Mouse (Mus musculus) neural tube, embryonic 11.5 days (tissue): ENCODE results near the gene Nuak2. TPM values are rescaled to one million over a fixed set of nuclear protein-coding genes. Genes with fewer than 3 reads are reported as not detected.
"Not testable (repeated sequence)": the region's sequence is repeated elsewhere in the genome, so short reads cannot be mapped to it uniquely, and the experiment has no call there.

Source experiments
- ATAC-seq: fragments of 200-750 bp; cut with Nextera tagmentation; 2 replicates; pipeline ENCODE4 v1.8.0; 2017; ENCODE audit warnings: moderate number of reproducible peaks, mild to moderate bottlenecking, moderate TSS enrichment, moderate library complexity; ENCODE audit not compliant: insufficient read depth, low FRiP score, low TSS enrichment
- DNase-seq: peaks from one replicate; pipeline ENCODE4 v3.0.0-alpha.2; 2015; ENCODE audit warnings: low spot score
- H3K27ac ChIP-seq: fragments of 300-500 bp; sonication (generic); 2 replicates; pipeline ENCODE4 v1.5.1; 2014; ENCODE audit warnings: low read depth, mild to moderate bottlenecking, low read length
- H3K27me3 ChIP-seq: fragments of 300-500 bp; sonication (generic); 2 replicates; pipeline ENCODE4 v1.6.1; 2014; ENCODE audit warnings: mild to moderate bottlenecking, low read length, mixed read lengths; ENCODE audit not compliant: control insufficient read depth, insufficient read depth
- H3K36me3 ChIP-seq: fragments of 300-500 bp; sonication (generic); 2 replicates; pipeline ENCODE4 v1.6.1; 2014; ENCODE audit warnings: mild to moderate bottlenecking, low read length, moderate library complexity, mixed read lengths; ENCODE audit not compliant: control insufficient read depth, insufficient read depth
- H3K4me1 ChIP-seq: fragments of 300-500 bp; sonication (generic); 2 replicates; pipeline ENCODE4 v1.6.1; 2014; ENCODE audit warnings: low read length, mixed read lengths; ENCODE audit not compliant: control insufficient read depth, insufficient read depth
- H3K4me2 ChIP-seq: fragments of 300-500 bp; sonication (generic); 2 replicates; pipeline ENCODE4 v1.6.1; 2014; ENCODE audit warnings: low read depth, mild to moderate bottlenecking, moderate library complexity
- H3K4me3 ChIP-seq: fragments of 300-500 bp; sonication (generic); 2 replicates; pipeline ENCODE4 v1.5.1; 2014; ENCODE audit warnings: low read depth, low read length
- H3K9ac ChIP-seq: fragments of 300-500 bp; sonication (generic); 2 replicates; pipeline ENCODE4 v1.6.1; 2014; ENCODE audit warnings: mild to moderate bottlenecking, low read length
- H3K9me3 ChIP-seq: fragments of 300-500 bp; sonication (generic); 2 replicates; pipeline ENCODE4 v1.6.1; 2016; ENCODE audit warnings: low read length; ENCODE audit not compliant: control insufficient read depth
- WGBS: fragments of 180-500 bp; shearing (Covaris S2); extraction: QIAGEN DNeasy Blood & Tissue Kit; methylation state at CpG from one replicate; pipeline ENCODE4 v1.1.7; 2014; 5-methylcytosine and 5-hydroxymethylcytosine counted together
- polyA plus RNA-seq: library from polyadenylated mRNA; unstranded; fragments of >200 nt; fragmentation: Nextera tagmentation; extraction: Ambion mirVana; gene quantifications from 2 replicates; pipeline ENCODE4 v1.2.1, GENCODE M21; 2014

Gene Nuak2
- 24.4 and 25.4 TPM in 2 replicates for polyA plus RNA-seq

DNA sequence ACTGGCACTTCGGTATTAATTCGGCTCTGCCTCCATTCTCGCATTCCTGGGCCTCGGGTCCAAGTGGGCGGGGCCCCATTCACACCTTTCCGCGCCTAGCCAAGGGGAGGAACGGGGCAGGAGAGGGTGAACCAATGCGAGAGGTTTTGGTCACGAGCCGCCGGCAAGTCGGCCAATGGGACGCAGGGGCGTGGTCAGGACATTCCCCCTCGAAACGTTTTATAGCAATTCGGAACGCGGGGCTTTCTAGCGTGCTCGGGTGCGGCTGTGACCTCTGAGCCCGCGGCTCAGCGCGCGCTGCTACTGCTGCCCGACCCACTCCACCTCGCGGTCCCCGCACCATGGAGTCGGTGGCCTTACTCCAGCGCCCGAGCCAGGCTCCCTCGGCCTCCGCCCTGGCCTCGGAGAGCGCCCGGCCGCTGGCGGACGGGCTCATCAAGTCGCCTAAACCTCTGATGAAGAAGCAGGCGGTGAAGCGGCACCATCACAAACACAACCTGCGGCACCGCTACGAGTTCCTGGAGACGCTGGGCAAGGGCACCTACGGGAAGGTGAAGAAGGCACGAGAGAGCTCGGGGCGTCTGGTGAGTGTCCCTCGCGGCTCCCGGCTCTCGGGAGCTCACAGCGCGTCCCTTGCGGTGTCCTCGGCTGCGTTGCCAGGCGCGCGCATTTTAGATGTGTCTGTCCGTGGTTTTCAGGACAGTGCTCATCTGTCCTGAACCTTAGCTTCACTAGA is at the start of gene Nuak2:
Nuak2 (plus strand) TSS at position 238 of the 736 bp plus-strand sequence.
- DNase-seq (peak; percentile 91), ATAC-seq (peak; percentile 85)
- Histone ChIP-seq H3K9ac (peak within 1 kb of the TSS; percentile 73), H3K9me3 (no peaks in the 10 kb centered on the region), H3K27me3 (no peaks in the 10 kb centered on the region), H3K4me3 (peak within 1 kb of the TSS; percentile 57), H3K27ac (no peak within 1 kb of the TSS), H3K4me2 (peak within 1 kb of the TSS; percentile 73), H3K4me1 (peaks cover 29% of the 10 kb centered on the region), H3K36me3 (no peaks in the 10 kb centered on the region)
- under 1% methylated on average over 67 of the region's 67 CpGs for WGBS

DNA sequence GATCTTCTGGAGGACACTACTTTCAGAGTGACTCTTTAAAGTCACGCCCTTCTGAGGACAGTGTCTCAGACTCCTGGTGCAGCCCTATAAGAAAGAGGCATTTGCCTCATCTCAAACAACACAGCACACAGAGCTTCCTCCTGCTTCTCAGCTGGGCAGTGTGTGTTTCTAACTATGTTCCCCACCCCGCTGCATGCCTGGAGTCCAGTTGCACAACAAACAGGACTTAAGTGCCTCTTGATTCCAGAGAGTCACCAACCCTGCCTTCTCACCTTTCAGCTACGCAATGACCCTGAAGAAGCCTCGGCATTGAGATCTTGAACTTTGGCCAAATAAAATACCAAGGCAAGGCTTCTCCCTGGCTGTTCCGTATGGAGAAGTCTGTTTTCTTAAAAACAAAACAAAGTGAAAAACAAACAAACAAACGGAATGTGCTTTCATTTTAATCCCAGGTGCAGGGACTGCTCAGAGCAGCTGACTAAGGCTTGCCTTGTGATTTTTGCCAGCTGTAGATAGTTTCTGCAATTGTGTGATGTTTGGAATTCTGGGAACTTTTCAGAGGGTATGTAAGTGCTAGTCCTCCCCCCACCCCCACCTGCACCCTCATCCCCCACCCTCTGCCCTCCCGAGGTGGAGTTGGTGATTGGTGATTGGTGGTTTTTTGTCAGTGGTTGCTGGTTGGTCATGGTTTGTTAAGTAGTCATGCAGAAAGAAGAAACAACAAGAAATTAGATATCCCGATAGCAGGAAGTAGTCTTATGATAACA is 49.0 kb upstream of the Nuak2 start:
- DNase-seq, result no peak
- no peak for ATAC-seq

DNA sequence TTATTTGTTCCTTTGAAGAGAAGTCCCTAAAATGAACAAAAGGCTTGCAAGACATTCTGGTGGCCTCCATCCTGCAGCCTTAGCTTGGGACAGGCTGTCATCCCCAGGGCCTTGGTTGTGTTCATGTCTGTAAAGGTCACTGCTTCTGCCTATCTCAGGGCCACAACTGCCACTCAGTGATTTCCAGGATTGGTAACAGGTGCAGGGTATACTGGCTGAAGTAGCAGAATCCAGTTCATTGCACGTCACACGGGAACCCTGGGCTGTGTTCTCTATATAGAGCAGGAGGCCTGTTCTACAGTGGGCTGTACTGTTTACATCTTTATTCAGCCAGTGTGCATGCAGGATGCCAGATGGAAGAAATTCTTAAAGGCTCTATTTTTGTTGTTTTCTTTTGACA is 48.0 kb upstream of the Nuak2 start:
- WGBS, result 82% methylated on average over 2 of the region's 2 CpGs
- no peaks in the 10 kb centered on the region; the same call in 1 of the 2 replicates for H3K4me1 ChIP-seq
- DNase-seq, result no peak
- no peak overlapping the region for H3K4me3 ChIP-seq
- H3K36me3 ChIP-seq, result no peaks in the 10 kb centered on the region
- no peak overlapping the region for H3K27ac ChIP-seq
- no peak overlapping the region for H3K9ac ChIP-seq
- no peak overlapping the region for H3K4me2 ChIP-seq
- H3K9me3 ChIP-seq, result no peaks in the 10 kb centered on the region
- no peaks in the 10 kb centered on the region for H3K27me3 ChIP-seq
- no peak for ATAC-seq

More for the DNA sequence above, 49.0 kb upstream of the Nuak2 start:
- 59% methylated on average over 8 of the region's 8 CpGs for WGBS
- Histone ChIP-seq H3K9me3 (no peaks in the 10 kb centered on the region), H3K4me1 (no peaks in the 10 kb centered on the region; the same call in 1 of the 2 replicates), H3K36me3 (no peaks in the 10 kb centered on the region), H3K27ac (no peak overlapping the region), H3K4me2 (no peak overlapping the region), H3K9ac (no peak overlapping the region), H3K4me3 (no peak overlapping the region), H3K27me3 (no peaks in the 10 kb centered on the region)

DNA sequence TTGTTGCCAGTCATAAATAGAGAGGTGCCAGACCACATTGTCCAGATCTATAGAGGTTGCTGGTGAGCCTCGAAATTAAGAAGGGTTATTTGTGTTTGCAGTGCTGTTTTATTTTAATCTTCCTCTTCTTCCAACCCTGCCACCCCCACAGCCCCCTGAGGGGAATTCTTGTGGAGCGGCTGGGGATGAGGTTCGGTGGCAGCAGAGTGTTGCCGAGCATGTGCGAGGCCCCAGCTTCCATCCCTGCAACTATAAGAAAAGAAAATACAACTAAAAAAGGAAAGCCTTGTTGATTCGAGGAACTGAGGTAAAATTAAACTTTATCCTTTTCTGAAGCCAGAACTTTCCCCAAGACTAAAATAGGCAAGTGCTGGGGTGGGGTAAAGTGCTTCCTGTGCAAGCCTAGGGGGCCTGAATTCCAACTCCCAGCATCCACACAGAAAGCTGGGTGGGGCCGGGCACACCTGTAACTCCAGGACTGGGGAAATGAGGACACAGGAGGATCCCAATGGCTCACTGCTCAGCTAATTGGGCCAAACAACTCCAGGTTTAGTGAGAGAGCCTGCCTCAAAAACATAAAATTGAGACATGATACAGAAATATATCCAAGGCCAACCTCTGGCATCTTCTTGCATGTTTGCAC is 47.4 kb upstream of the Nuak2 start:
- H3K4me2 ChIP-seq, result no peak overlapping the region
- no peak overlapping the region for H3K27ac ChIP-seq
- H3K4me1 ChIP-seq, result no peaks in the 10 kb centered on the region; the same call in 1 of the 2 replicates
- H3K4me3 ChIP-seq, result no peak overlapping the region
- ATAC-seq (no peak), DNase-seq (no peak)
- no peaks in the 10 kb centered on the region for H3K27me3 ChIP-seq
- no peaks in the 10 kb centered on the region for H3K36me3 ChIP-seq
- 73% methylated on average over 7 of the region's 7 CpGs for WGBS
- no peak overlapping the region for H3K9ac ChIP-seq
- H3K9me3 ChIP-seq, result no peaks in the 10 kb centered on the region

DNA sequence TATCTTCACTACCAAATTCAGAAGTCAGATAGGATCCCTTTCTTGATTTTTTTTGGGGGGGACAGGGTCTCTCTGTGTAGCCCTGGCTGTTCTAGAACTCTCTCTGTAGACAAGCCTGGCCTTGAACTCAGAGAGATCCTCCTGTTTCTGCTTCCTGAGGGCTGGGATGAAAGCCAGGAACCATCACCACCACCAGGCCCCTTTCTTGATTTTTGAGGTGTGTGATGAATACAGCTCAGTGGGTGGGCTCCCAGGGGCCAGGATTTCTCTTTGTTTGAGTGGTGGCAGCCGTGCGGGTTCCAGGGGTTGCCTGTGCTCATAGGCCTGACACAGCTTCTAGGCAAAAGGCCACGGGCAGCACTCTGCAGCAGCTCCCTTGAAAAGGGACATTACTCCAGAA is 44.7 kb upstream of the Nuak2 start:
- Histone ChIP-seq H3K4me1 (no peaks in the 10 kb centered on the region), H3K4me2 (no peak overlapping the region), H3K4me3 (no peak overlapping the region), H3K27ac (no peak overlapping the region), H3K27me3 (no peaks in the 10 kb centered on the region), H3K9me3 (no peaks in the 10 kb centered on the region), H3K9ac (no peak overlapping the region), H3K36me3 (no peaks in the 10 kb centered on the region)
- WGBS, result 71% methylated on average over 3 of the region's 3 CpGs
- no peak for DNase-seq
- no peak for ATAC-seq

DNA sequence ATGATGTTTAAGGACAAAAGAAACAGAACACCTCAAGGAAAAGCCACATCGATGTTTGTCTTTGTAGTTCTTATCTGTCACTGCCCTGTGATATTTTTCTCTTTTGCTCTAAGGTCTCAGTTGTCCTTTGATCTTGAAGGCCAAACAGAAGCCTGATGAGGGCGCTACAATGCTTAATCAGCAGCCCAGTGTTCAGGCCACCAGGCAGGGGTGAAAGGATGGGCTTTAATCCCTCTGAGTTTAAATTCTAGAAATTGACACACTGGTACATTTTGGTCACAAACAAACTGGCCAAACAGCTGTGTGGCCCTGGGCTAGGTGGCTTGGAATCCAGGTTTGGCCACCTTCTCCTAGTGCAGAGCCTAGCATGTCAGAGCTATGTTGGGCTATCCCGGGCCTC is 39.2 kb upstream of the Nuak2 start:
- H3K4me3 ChIP-seq, result no peak overlapping the region
- H3K4me1 ChIP-seq, result no peaks in the 10 kb centered on the region
- no peaks in the 10 kb centered on the region for H3K36me3 ChIP-seq
- no peak overlapping the region for H3K9ac ChIP-seq
- DNase-seq (no peak), ATAC-seq (no peak)
- no peak overlapping the region for H3K4me2 ChIP-seq
- no peaks in the 10 kb centered on the region for H3K9me3 ChIP-seq
- no peaks in the 10 kb centered on the region for H3K27me3 ChIP-seq
- WGBS, result 68% methylated on average over 3 of the region's 3 CpGs
- H3K27ac ChIP-seq, result no peak overlapping the region

DNA sequence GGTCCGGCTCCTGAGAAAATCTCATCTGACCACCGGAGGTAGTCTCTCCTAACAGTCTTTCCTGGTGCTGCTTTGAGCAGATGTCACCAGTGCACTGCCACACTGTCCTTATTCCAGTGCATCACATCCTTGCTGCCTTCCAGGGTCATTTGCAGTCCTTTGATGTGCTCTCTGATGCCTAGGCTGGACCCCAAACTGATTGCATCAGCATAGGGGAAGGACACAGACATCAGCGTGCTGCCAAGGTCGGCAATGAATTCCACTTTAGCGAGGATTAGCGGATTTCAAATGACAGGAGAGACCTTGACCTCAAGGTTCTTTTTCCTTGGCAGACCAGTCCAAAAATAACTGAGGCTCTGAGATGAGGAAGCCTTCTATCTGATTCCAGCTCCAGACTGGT is 38.8 kb upstream of the Nuak2 start:
- no peak for DNase-seq
- Histone ChIP-seq H3K27ac (no peak overlapping the region), H3K9me3 (no peaks in the 10 kb centered on the region), H3K4me1 (peaks cover under 1% of the 10 kb centered on the region; the same call in 1 of the 2 replicates), H3K4me2 (no peak overlapping the region), H3K36me3 (no peaks in the 10 kb centered on the region), H3K27me3 (no peaks in the 10 kb centered on the region), H3K9ac (no peak overlapping the region), H3K4me3 (no peak overlapping the region)
- no peak for ATAC-seq
- 66% methylated on average over 6 of the region's 6 CpGs for WGBS

DNA sequence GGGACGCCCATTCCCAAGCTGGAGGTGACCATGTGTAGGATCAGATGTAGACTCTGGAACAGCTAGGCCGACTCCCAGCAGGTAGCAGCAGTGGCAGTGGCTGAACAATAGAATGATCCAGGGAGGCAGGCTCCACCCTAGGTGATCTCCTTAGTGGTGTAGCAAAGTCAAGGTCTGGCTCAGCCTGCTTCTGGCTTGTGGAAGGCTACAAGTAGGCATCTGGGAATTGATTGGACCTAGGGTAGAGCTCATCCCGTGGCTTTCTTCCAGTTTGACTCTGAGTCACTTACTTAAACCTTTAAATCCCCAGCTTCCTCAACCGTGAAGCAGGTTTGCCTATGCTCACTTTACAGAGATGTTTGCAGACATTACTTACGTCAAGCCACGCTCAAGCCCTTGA is 35.3 kb upstream of the Nuak2 start:
- H3K4me1 ChIP-seq, H3K9ac ChIP-seq, ATAC-seq, H3K36me3 ChIP-seq, H3K4me3 ChIP-seq, H3K27me3 ChIP-seq, DNase-seq, H3K27ac ChIP-seq, H3K4me2 ChIP-seq, H3K9me3 ChIP-seq: not testable (repeated sequence)
- WGBS, result 82% methylated on average over 6 of the region's 6 CpGs
